Mouse (Mus musculus): ENCODE measurements around the gene Pld6.
A peak's percentile ranks its signal among the peaks of the same experiment; 100 is the strongest.

DNA sequence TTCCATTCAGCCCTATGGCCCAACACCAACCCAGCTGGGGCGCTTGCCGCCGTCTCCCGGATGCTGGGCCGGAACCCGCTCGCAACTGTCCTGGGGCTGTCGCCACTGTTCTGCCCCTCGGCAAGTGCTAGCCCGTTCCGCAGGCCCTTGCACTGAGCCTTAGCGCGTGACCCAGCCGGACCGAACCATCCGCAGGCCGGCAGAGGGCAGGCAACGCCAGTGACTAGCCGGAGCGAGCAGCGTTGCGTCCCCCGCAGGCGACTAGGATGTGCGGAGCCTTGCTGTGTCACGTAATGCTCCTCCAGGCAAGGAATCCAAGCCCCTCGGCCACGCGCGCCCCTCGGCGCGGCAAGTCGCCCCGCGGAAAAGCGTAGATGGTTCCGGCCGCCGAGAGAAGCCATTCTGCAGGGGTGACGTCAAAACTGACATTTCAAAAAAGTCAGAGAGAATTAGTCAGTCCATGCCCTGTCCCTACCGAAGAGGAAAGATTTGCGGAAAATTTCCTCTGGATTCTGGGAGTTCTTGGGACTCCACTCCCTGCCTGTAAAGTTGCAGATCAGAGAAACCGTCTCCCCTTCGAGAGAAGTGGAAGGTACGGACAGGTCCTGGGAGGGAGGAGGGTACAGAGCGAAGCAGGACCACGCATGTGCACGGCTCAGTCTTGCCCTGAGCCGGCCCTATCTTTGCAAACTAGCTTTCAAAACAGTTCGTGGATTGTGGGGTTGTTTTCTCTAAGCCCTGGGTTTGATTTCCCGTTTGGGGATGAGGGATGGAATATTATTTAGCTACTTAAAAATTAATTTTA lies 22.4 kb upstream of the Pld6 start, which contains the start of gene Flcn:
- TF ChIP-seq CTCF (conservative IDR thresholded peaks at IDR 0.05 in 1 of 2, IDR thresholded peaks at IDR 0.05 in 1 of 2; ENCODE audit: low read depth in 2 of 2, low read length in 2 of 2) = no peak
- TF ChIP-seq UBTF (IDR thresholded peaks at IDR 0.05; ENCODE audit: low read depth, low read length) = peak; percentile 60; the same call in 1 of the 2 replicates
- TF ChIP-seq E2F4 (IDR thresholded peaks at IDR 0.05; ENCODE audit: insufficient replicate concordance, low read depth, low read length) = 0 out of 2 replicates have a peak, but pooled peaks have one; percentile 20
- peak; percentile 69 for TF ChIP-seq BHLHE40 (IDR thresholded peaks at IDR 0.05; ENCODE audit: low read depth, low read length)
- TF ChIP-seq RAD21 (IDR thresholded peaks at IDR 0.05; ENCODE audit: low read depth, low read length) = no peak
- no peak for TF ChIP-seq MXI1 (IDR thresholded peaks at IDR 0.05; ENCODE audit: low read depth, low read length)
